Mouse (Mus musculus) erythroid progenitor cell, adult 5-6 weeks (primary cell): ENCODE data around the gene Ankrd44. TPM values are rescaled to one million over a fixed set of nuclear protein-coding genes. Genes with fewer than 3 reads are reported as not detected.

Source experiments
- ATAC-seq: replicated peaks from 2 replicates; pipeline ENCODE4 v1.8.0; 2016; ENCODE audit warnings: moderate number of reproducible peaks, mild to moderate bottlenecking, moderate TSS enrichment, inconsistent platforms; ENCODE audit not compliant: poor library complexity, low FRiP score, severe bottlenecking
- total RNA-seq, 2 experiments: library from RNA; stranded (forward) in 1 of 2; stranded (reverse) in 1 of 2; fragments of 150-400 nt in 1 of 2; fragments of 186-747, 209-891 nt in 1 of 2; gene quantifications; 2 replicates each; pipeline versions ENCODE4 v1.2.3 to v1.2.4; 2015 to 2017; ENCODE audit warnings: low replicate concordance in 2 of 2

The Ankrd44 gene
- total RNA-seq, 2 experiments from 2014 or later = 13.4 to 47.4 TPM

GRCm38 (mm10) chr1:54679556-54679955 lies 246.6 kb downstream of the Ankrd44 start:
- no peak for ATAC-seq

GRCm38 (mm10) chr1:54678037-54678436 lies 248.2 kb downstream of the Ankrd44 start:
- no peak for ATAC-seq

- ATAC-seq = no peak
Observed at GRCm38 (mm10) chr1:54675478-54675877, 250.7 kb downstream of the Ankrd44 start.

- no peak for ATAC-seq
Observed at GRCm38 (mm10) chr1:54667991-54668390, 258.2 kb downstream of the Ankrd44 start.

GRCm38 (mm10) chr1:54665582-54666405 lies 260.4 kb downstream of the Ankrd44 start:
- ATAC-seq = no peak

GRCm38 (mm10) chr1:54665095-54665494 lies 261.1 kb downstream of the Ankrd44 start:
- ATAC-seq = no peak

GRCm38 (mm10) chr1:54660674-54661073 lies 265.5 kb downstream of the Ankrd44 start:
- ATAC-seq = no peak

GRCm38 (mm10) chr1:54658558-54658957 lies 267.6 kb downstream of the Ankrd44 start:
- no peak for ATAC-seq

GRCm38 (mm10) chr1:54648237-54648636 lies 277.9 kb downstream of the Ankrd44 start:
- ATAC-seq = no peak

- ATAC-seq = no peak
Observed at GRCm38 (mm10) chr1:54647335-54647745, 278.8 kb downstream of the Ankrd44 start.

- ATAC-seq = no peak
Observed at GRCm38 (mm10) chr1:54640184-54640795, 285.9 kb downstream of the Ankrd44 start.

- ATAC-seq = no peak
Observed at GRCm38 (mm10) chr1:54639506-54640078, 286.6 kb downstream of the Ankrd44 start.

- no peak for ATAC-seq
Observed at GRCm38 (mm10) chr1:54639076-54639475, 287.1 kb downstream of the Ankrd44 start.

GRCm38 (mm10) chr1:54637340-54637739 lies 288.8 kb downstream of the Ankrd44 start:
- ATAC-seq = no peak

- no peak for ATAC-seq
Observed at GRCm38 (mm10) chr1:54629106-54629505, 297.1 kb downstream of the Ankrd44 start.

GRCm38 (mm10) chr1:54614963-54615362 lies 311.2 kb downstream of the Ankrd44 start:
- no peak for ATAC-seq

- ATAC-seq = no peak
Observed at GRCm38 (mm10) chr1:54612344-54612743, 313.8 kb downstream of the Ankrd44 start.

GRCm38 (mm10) chr1:54611891-54612290 lies 314.3 kb downstream of the Ankrd44 start:
- ATAC-seq = no peak

- ATAC-seq = no peak
Observed at GRCm38 (mm10) chr1:54606936-54607335, 319.3 kb downstream of the Ankrd44 start.

GRCm38 (mm10) chr1:54601692-54602091 lies 324.5 kb downstream of the Ankrd44 start:
- ATAC-seq = no peak

GRCm38 (mm10) chr1:54600275-54600674 lies 325.9 kb downstream of the Ankrd44 start:
- no peak for ATAC-seq
